Mouse (Mus musculus) kidney, postnatal 0 days (tissue): ENCODE data around the gene Dmgdh. TPM values are rescaled to one million over a fixed set of nuclear protein-coding genes. Genes with fewer than 3 reads are reported as not detected.

Experiments used
- ATAC-seq: fragments of 200-750 bp; cut with Nextera tagmentation; replicated peaks from 2 replicates; pipeline ENCODE4 v1.8.0; 2017; ENCODE audit warnings: low read depth, moderate number of reproducible peaks, moderate TSS enrichment, moderate library complexity; ENCODE audit not compliant: low FRiP score
- DNase-seq: peaks from one replicate; pipeline ENCODE4 v3.0.0-alpha.2; 2016; ENCODE audit warnings: low spot score
- H3K27ac ChIP-seq: fragments of 300-500 bp; sonication (generic); 2 replicates; pipeline ENCODE4 v1.5.1; 2014; ENCODE audit warnings: mild to moderate bottlenecking
- H3K27me3 ChIP-seq: fragments of 300-500 bp; sonication (generic); 2 replicates; pipeline ENCODE4 v1.6.1; 2014; ENCODE audit warnings: low read length, mixed read lengths; ENCODE audit not compliant: insufficient read depth
- H3K36me3 ChIP-seq: fragments of 300-500 bp; sonication (generic); 2 replicates; pipeline ENCODE4 v1.6.1; 2014; ENCODE audit warnings: low read length, mixed read lengths; ENCODE audit not compliant: insufficient read depth
- H3K4me1 ChIP-seq: fragments of 300-500 bp; sonication (generic); replicated peaks from 2 replicates; pipeline ENCODE4 v1.6.1; 2014; ENCODE audit warnings: antibody characterized with exemption, low read length, mixed read lengths; ENCODE audit not compliant: insufficient read depth
- H3K4me2 ChIP-seq: fragments of 300-500 bp; sonication (generic); 2 replicates; pipeline ENCODE4 v1.6.1; 2014; ENCODE audit warnings: mild to moderate bottlenecking, low read length, moderate library complexity, mixed read lengths
- H3K4me3 ChIP-seq: fragments of 300-500 bp; sonication (generic); replicated peaks from 2 replicates; pipeline ENCODE4 v1.5.1; 2014; ENCODE audit warnings: low read depth, low read length
- H3K9ac ChIP-seq: fragments of 300-500 bp; sonication (generic); 2 replicates; pipeline ENCODE4 v1.6.1; 2014; ENCODE audit warnings: low read depth, low read length
- H3K9me3 ChIP-seq: fragments of 300-500 bp; sonication (generic); replicated peaks from 2 replicates; pipeline ENCODE4 v1.6.1; 2016; ENCODE audit warnings: low read length, inconsistent platforms, mixed read lengths
- CTCF ChIP-seq: IDR thresholded peaks from 2 replicates; pipeline ENCODE4 v1.5.1; 2016; ENCODE audit warnings: antibody characterized with exemption, low read depth, mild to moderate bottlenecking, moderate library complexity
- WGBS: fragments of 180-500 bp; shearing (Covaris S2); extraction: QIAGEN DNeasy Blood & Tissue Kit; methylation state at CpG from one replicate; pipeline ENCODE4 v1.1.7; 2014; 5-methylcytosine and 5-hydroxymethylcytosine counted together
- polyA plus RNA-seq: library from polyadenylated mRNA; unstranded; fragments of >200 nt; fragmentation: Nextera tagmentation; extraction: Ambion mirVana; gene quantifications from 2 replicates; pipeline ENCODE4 v1.2.1, GENCODE M21; 2015

Gene Dmgdh
- polyA plus RNA-seq, 1 experiment from 2014 or later, result 5.9 TPM

DNA sequence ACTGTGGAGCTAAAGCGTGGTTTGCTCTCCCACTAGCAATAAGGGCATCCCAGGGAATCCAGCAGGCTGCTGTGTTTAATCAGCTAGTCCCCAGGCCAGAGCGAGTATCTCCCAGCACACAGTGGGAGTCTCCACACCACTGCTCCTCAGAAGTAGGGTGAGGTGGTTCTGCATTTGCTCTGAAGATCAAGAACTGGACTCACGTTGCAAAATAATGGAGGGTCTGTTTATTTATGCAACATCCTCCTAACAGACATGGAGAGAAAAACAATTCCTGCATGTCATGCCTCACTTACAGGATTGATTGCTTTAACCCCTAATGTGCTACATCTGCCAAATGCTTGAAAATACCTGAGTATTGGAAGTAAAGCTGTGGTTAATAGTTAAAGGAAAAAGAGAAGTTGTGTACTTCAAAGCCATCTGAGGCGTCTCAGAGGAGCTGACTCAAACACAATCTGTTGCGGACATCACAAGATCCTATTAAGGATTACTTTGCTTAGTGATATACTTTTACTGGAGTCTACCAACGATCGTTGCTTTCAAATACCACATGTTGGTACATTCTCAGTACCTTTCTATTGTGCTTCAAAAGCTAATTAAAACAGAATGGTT is 99.6 kb downstream of the Dmgdh start:
- H3K4me2 ChIP-seq, result no peak overlapping the region
- no peak overlapping the region for H3K4me3 ChIP-seq
- H3K27me3 ChIP-seq, result no peaks in the 10 kb centered on the region
- DNase-seq, result no peak
- H3K4me1 ChIP-seq, result peaks cover 12% of the 10 kb centered on the region
- WGBS, result 46% methylated on average over 7 of the region's 7 CpGs
- TF ChIP-seq CTCF, result no peak
- H3K9ac ChIP-seq, result no peak overlapping the region
- H3K36me3 ChIP-seq, result no peaks in the 10 kb centered on the region
- no peaks in the 10 kb centered on the region for H3K9me3 ChIP-seq
- H3K27ac ChIP-seq, result no peak overlapping the region
- no peak for ATAC-seq

DNA sequence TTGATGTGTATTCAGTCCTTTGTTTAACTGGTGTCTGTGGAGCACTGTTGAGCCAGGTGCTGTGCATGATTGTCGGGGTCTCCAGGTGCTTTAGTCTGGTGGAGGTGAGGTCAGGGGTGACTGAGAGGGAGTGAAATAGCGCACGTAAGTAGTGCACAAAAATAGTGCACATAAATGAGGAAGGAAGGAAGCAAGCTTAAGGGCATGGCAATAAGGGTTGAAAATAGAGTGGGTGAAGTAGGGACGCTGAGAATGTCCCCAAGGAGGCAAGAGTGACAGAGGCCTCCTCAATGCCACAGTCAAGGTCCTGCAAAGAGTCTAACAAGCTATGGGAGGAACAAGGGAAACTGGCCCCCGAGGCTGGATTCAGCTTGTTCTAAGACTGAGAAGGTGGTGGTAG is 108.6 kb downstream of the Dmgdh start:
- TF ChIP-seq CTCF, result no peak
- WGBS, result 84% methylated on average over 5 of the region's 5 CpGs
- no peak overlapping the region for H3K4me2 ChIP-seq
- H3K9ac ChIP-seq, result no peak overlapping the region
- no peaks in the 10 kb centered on the region for H3K27me3 ChIP-seq
- DNase-seq (no peak), ATAC-seq (no peak)
- H3K4me1 ChIP-seq, result no peaks in the 10 kb centered on the region
- no peak overlapping the region for H3K27ac ChIP-seq
- H3K36me3 ChIP-seq, result no peaks in the 10 kb centered on the region
- H3K4me3 ChIP-seq, result no peak overlapping the region
- no peaks in the 10 kb centered on the region for H3K9me3 ChIP-seq

GRCm38 (mm10) chr13:93785329-93785728 is 111.1 kb downstream of the Dmgdh start:
- Histone ChIP-seq H3K4me3 (no peak overlapping the region), H3K27ac (no peak overlapping the region), H3K9me3 (no peaks in the 10 kb centered on the region), H3K27me3 (no peaks in the 10 kb centered on the region), H3K4me1 (no peaks in the 10 kb centered on the region), H3K36me3 (no peaks in the 10 kb centered on the region), H3K9ac (no peak overlapping the region), H3K4me2 (no peak overlapping the region)
- peak; percentile 48 for TF ChIP-seq CTCF
- DNase-seq (no peak), ATAC-seq (no peak)
- 78% methylated on average over 3 of the region's 3 CpGs for WGBS

- no peak overlapping the region for H3K4me3 ChIP-seq
- DNase-seq, result no peak
- TF ChIP-seq CTCF, result no peak
- H3K27me3 ChIP-seq, result no peaks in the 10 kb centered on the region
- H3K4me1 ChIP-seq, result no peaks in the 10 kb centered on the region
- H3K9me3 ChIP-seq, result no peaks in the 10 kb centered on the region
- no peak for ATAC-seq
- H3K36me3 ChIP-seq, result no peaks in the 10 kb centered on the region
- WGBS, result 79% methylated on average over 2 of the region's 2 CpGs
- H3K4me2 ChIP-seq, result no peak overlapping the region
- H3K9ac ChIP-seq, result no peak overlapping the region
- no peak overlapping the region for H3K27ac ChIP-seq
These were observed 111.8 kb downstream of the Dmgdh start for GRCm38 (mm10) chr13:93786051-93786450.

DNA sequence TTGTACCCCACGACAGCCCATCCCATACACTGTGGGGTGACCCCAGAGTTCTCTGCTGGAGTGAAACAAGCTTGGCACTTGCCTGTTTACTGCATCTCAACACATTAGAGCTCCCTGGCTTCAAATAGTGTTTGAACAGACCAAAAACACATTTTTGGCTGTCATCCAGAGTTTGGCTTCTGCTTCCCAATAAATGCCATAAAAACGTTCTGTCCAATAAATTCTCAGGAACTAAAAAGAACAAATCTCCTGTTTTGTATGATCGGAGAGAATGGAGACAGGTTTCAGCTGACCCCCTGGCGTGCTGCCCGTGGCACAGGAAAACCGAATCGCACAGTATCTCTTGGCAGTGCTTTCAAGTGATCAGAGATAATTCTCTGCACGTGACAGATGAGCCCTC is 113.4 kb downstream of the Dmgdh start:
- H3K27ac ChIP-seq, result no peak overlapping the region
- no peaks in the 10 kb centered on the region for H3K4me1 ChIP-seq
- no peaks in the 10 kb centered on the region for H3K27me3 ChIP-seq
- no peak overlapping the region for H3K4me2 ChIP-seq
- DNase-seq (peak; percentile 64), ATAC-seq (no peak)
- no peaks in the 10 kb centered on the region for H3K9me3 ChIP-seq
- no peak for TF ChIP-seq CTCF
- no peak overlapping the region for H3K9ac ChIP-seq
- no peak overlapping the region for H3K4me3 ChIP-seq
- WGBS, result 40% methylated on average over 8 of the region's 8 CpGs
- no peaks in the 10 kb centered on the region for H3K36me3 ChIP-seq

- peak; percentile 80 for TF ChIP-seq CTCF
- no peaks in the 10 kb centered on the region for H3K36me3 ChIP-seq
- DNase-seq, result peak; percentile 95
- no peaks in the 10 kb centered on the region for H3K4me1 ChIP-seq
- no peaks in the 10 kb centered on the region for H3K27me3 ChIP-seq
- H3K4me2 ChIP-seq, result no peak overlapping the region
- H3K9ac ChIP-seq, result no peak overlapping the region
- WGBS, result 32% methylated on average over 11 of the region's 11 CpGs
- H3K27ac ChIP-seq, result no peak overlapping the region
- no peak overlapping the region for H3K4me3 ChIP-seq
- no peaks in the 10 kb centered on the region for H3K9me3 ChIP-seq
- ATAC-seq, result peak; percentile 84
These were observed 118.9 kb downstream of the Dmgdh start for GRCm38 (mm10) chr13:93792945-93793642.
